Mouse (Mus musculus) liver, embryonic 11.5 days (tissue): Measurements from ENCODE around the gene Mab21l1. TPM values are rescaled to one million over a fixed set of nuclear protein-coding genes. Genes with fewer than 3 reads are reported as not detected.

Experiments
- ATAC-seq: fragments of 200-750 bp; cut with Nextera tagmentation; replicated peaks from 2 replicates; pipeline ENCODE4 v1.8.0; 2017; ENCODE audit warnings: moderate number of reproducible peaks, mild to moderate bottlenecking, moderate TSS enrichment, moderate library complexity; ENCODE audit not compliant: low FRiP score
- DNase-seq: peaks from one replicate; pipeline ENCODE4 v3.0.0-alpha.2; 2017; ENCODE audit warnings: low spot score
- H3K27ac ChIP-seq: fragments of 300-500 bp; sonication (generic); 2 replicates; pipeline ENCODE4 v1.5.1; 2014; ENCODE audit warnings: mild to moderate bottlenecking, low read depth, low read length, control low read depth
- H3K27me3 ChIP-seq: fragments of 300-500 bp; sonication (generic); replicated peaks from 2 replicates; pipeline ENCODE4 v1.6.1; 2014; ENCODE audit warnings: low read length, mixed read lengths; ENCODE audit not compliant: control insufficient read depth, insufficient read depth
- H3K36me3 ChIP-seq: fragments of 300-500 bp; sonication (generic); 2 replicates; pipeline ENCODE4 v1.6.1; 2014; ENCODE audit warnings: mild to moderate bottlenecking, low read length, moderate library complexity, mixed read lengths; ENCODE audit not compliant: control insufficient read depth, insufficient read depth
- H3K4me1 ChIP-seq: fragments of 300-500 bp; sonication (generic); replicated peaks from 2 replicates; pipeline ENCODE4 v1.6.1; 2014; ENCODE audit warnings: low read length, mixed read lengths; ENCODE audit not compliant: control insufficient read depth, insufficient read depth
- H3K4me2 ChIP-seq: fragments of 300-500 bp; sonication (generic); 2 replicates; pipeline ENCODE4 v1.6.1; 2014; ENCODE audit warnings: mild to moderate bottlenecking, control low read depth, moderate library complexity
- H3K4me3 ChIP-seq: fragments of 300-500 bp; sonication (generic); 2 replicates; pipeline ENCODE4 v1.5.1; 2014; ENCODE audit warnings: low read depth, low read length, control low read depth
- H3K9ac ChIP-seq: fragments of 300-500 bp; sonication (generic); 2 replicates; pipeline ENCODE4 v1.6.1; 2014; ENCODE audit warnings: low read depth, low read length, control low read depth
- H3K9me3 ChIP-seq: fragments of 300-500 bp; sonication (generic); 2 replicates; pipeline ENCODE4 v1.6.1; 2016; ENCODE audit warnings: low read length, inconsistent platforms, mixed read lengths; ENCODE audit not compliant: control insufficient read depth
- WGBS: fragments of 180-500 bp; shearing (Covaris S2); extraction: QIAGEN DNeasy Blood & Tissue Kit; methylation state at CpG from one replicate; pipeline ENCODE4 v1.1.7; 2014; 5-methylcytosine and 5-hydroxymethylcytosine counted together
- polyA plus RNA-seq: library from polyadenylated mRNA; unstranded; fragments of >200 nt; fragmentation: Nextera tagmentation; extraction: Ambion mirVana; gene quantifications from 2 replicates; pipeline ENCODE4 v1.2.1, GENCODE M21; 2014

Gene Mab21l1
- polyA plus RNA-seq, 1 experiment from 2014 or later: 1.8 TPM

DNA sequence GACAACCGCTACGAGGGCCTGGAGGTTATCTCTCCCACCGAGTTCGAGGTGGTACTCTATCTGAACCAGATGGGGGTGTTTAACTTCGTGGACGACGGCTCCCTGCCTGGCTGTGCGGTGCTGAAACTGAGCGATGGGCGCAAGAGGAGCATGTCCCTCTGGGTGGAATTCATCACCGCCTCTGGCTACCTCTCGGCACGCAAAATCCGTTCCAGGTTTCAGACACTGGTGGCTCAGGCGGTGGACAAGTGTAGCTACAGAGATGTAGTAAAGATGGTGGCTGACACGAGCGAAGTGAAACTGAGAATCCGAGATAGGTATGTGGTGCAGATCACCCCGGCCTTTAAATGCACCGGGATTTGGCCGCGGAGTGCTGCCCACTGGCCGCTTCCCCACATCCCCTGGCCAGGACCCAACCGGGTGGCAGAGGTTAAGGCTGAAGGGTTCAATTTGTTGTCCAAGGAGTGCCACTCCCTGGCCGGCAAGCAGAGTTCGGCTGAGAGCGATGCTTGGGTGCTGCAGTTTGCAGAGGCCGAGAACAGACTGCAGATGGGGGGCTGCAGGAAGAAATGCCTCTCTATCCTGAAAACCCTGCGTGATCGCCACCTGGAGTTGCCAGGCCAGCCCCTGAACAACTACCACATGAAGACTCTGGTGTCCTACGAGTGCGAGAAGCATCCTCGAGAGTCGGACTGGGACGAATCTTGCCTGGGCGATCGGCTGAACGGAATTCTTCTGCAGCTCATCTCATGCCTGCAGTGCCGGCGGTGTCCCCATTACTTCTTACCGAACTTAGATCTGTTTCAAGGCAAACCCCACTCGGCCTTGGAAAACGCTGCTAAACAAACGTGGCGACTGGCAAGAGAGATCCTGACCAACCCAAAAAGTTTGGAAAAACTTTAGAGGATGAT, 1.1 kb downstream of the Mab21l1 start:
- DNase-seq (peak; percentile 58), ATAC-seq (no peak)
- Histone ChIP-seq H3K9me3 (no peaks in the 10 kb centered on the region), H3K4me2 (peak overlapping the region; percentile 67), H3K27ac (no peak overlapping the region), H3K4me3 (peak overlapping the region; percentile 43), H3K36me3 (no peaks in the 10 kb centered on the region), H3K4me1 (peaks cover 8% of the 10 kb centered on the region), H3K27me3 (peaks cover 73% of the 10 kb centered on the region), H3K9ac (peak overlapping the region; percentile 16; the same call in 1 of the 2 replicates)
- WGBS: 2% methylated on average over 45 of the region's 45 CpGs

DNA sequence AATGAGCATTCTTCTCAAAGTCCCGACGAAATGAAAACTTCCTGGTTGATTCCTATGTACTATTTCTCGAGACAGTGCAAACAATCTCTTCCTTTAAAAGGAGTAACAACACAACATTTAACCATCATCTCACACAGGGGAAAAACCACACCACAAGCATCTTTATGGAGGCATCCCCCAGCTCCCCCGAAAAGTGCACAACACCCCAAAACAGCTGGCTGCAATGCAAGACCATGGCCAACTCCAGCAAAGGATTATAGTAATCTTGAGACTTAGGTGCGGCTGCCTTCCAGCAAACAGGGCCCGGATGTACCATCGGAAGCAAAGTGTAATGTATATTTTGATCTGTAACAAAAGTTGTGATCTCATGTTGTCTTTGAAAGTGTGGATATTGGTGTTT, 1.8 kb downstream of the Mab21l1 start:
- H3K9ac ChIP-seq: no peak overlapping the region
- H3K4me2 ChIP-seq: peak overlapping the region; percentile 67
- H3K9me3 ChIP-seq: no peaks in the 10 kb centered on the region
- H3K27ac ChIP-seq: no peak overlapping the region
- no peaks in the 10 kb centered on the region for H3K36me3 ChIP-seq
- 9% methylated on average over 7 of the region's 7 CpGs for WGBS
- peaks cover 8% of the 10 kb centered on the region for H3K4me1 ChIP-seq
- peak overlapping the region; percentile 43; the same call in 1 of the 2 replicates for H3K4me3 ChIP-seq
- peaks cover 68% of the 10 kb centered on the region for H3K27me3 ChIP-seq
- no peak for ATAC-seq
- DNase-seq: no peak

DNA sequence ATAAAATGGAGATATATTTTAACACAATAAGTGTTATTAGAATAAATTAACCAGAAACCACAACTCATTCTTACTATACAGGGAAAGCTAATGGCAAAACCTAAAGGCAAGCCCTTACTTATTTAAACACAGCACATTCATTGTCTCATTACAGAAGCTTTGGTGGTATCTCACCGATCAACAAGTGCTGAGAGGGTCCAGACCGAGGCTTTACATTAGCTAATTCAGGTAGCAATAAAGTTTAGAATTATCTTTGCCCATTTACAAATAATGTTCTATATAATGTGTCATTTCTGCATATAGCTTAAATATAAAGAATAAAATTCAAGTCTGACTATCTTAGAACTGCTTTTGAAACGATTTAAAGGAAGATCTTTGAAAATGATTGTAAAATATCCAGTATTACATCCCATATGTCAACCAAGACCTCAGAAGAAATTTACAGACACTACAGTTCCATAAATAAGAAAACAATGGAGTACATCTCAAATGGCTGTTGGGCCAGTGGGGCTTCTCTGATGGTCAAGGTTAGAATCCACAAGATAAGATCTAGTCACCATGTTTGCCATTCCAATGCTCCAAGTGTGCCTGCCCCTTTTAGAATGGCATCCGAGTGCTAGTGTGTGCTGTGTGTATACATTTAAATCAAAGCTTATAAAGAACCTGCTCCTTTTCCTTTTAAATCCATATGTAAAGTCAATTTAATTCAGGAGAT, 3.1 kb downstream of the Mab21l1 start:
- Histone ChIP-seq H3K27ac (no peak overlapping the region), H3K27me3 (peaks cover 56% of the 10 kb centered on the region), H3K4me3 (no peak overlapping the region), H3K9me3 (no peaks in the 10 kb centered on the region), H3K9ac (no peak overlapping the region), H3K4me2 (no peak overlapping the region), H3K4me1 (peaks cover 8% of the 10 kb centered on the region), H3K36me3 (no peaks in the 10 kb centered on the region)
- DNase-seq (no peak), ATAC-seq (no peak)
- WGBS: 56% methylated on average over 4 of the region's 4 CpGs

DNA sequence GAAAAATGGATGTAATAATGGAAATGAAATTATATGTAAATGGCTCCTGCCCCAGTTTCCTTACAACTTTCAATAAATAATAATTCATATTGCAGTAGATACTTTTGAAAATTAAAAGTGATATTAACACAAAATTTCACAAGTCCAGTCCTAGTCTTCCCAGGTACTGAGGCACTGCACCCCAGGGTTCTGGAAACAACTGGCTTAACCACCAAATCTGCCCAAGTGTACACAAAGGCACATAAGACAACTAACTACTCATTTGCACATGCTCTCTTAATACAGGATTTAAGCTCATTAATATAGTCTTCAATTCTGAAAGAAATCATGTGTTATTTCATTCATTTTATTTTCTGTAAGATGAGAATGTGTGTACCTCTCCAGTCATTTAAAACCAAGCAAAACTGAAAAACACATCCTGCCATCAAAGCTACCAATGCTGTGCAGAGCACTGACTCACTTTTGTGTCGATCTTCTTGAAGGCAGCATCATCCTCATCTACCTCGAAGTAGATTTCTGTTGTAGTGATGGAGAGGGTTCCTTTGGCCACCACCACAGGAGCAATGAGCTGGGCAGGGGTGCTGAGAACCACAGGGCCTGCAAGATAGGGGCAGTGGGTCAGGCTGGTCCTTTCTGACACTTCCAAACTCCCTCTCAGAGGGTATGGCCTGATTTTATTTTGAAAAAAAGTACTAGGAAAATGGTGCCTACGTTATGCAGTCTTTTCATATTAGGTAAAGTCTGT, 3.8 kb downstream of the Mab21l1 start:
- DNase-seq (no peak), ATAC-seq (no peak)
- H3K9me3 ChIP-seq: no peaks in the 10 kb centered on the region
- no peak overlapping the region for H3K4me3 ChIP-seq
- WGBS: 34% methylated on average over 3 of the region's 3 CpGs
- no peak overlapping the region for H3K9ac ChIP-seq
- H3K4me2 ChIP-seq: no peak overlapping the region
- H3K36me3 ChIP-seq: no peaks in the 10 kb centered on the region
- H3K27me3 ChIP-seq: peaks cover 49% of the 10 kb centered on the region
- H3K4me1 ChIP-seq: peaks cover 8% of the 10 kb centered on the region
- H3K27ac ChIP-seq: no peak overlapping the region

DNA sequence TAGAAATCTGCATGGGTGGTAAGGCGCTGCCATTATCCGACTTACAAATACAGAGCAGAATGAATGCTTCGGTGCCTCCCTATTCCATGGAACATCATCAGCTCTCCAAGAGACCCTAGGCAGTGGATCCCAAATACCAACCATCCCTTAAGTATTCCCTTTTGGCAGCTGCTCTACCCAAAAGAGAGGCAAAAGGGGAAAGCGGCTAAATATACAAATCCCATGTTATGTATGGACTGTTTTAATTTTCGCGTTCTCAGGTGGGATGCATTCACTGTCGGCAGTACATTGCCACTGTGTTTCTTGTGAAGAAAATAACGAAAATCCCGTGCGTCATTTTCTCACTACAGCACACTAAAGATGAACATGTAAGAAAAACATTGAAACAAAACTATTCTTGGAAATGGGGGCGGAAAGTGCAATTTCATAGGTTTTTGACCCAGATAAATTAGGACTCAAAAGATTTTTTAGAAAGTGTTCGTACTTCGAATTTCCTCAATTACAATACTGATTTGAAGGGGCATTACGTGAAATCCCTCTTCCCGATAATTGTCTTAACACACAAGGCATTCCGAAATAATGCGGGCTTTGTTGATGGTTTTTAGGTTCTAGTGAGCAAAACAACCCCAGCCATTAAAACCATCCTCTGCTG, 4.7 kb downstream of the Mab21l1 start:
- WGBS: 27% methylated on average over 17 of the region's 17 CpGs
- peaks cover 8% of the 10 kb centered on the region for H3K4me1 ChIP-seq
- H3K36me3 ChIP-seq: no peaks in the 10 kb centered on the region
- H3K27me3 ChIP-seq: peaks cover 42% of the 10 kb centered on the region
- peak overlapping the region; percentile 44; the same call in 1 of the 2 replicates for H3K9ac ChIP-seq
- H3K4me3 ChIP-seq: peak overlapping the region; percentile 45
- no peaks in the 10 kb centered on the region for H3K9me3 ChIP-seq
- no peak for DNase-seq
- no peak overlapping the region for H3K27ac ChIP-seq
- H3K4me2 ChIP-seq: peak overlapping the region; percentile 66
- no peak for ATAC-seq

DNA sequence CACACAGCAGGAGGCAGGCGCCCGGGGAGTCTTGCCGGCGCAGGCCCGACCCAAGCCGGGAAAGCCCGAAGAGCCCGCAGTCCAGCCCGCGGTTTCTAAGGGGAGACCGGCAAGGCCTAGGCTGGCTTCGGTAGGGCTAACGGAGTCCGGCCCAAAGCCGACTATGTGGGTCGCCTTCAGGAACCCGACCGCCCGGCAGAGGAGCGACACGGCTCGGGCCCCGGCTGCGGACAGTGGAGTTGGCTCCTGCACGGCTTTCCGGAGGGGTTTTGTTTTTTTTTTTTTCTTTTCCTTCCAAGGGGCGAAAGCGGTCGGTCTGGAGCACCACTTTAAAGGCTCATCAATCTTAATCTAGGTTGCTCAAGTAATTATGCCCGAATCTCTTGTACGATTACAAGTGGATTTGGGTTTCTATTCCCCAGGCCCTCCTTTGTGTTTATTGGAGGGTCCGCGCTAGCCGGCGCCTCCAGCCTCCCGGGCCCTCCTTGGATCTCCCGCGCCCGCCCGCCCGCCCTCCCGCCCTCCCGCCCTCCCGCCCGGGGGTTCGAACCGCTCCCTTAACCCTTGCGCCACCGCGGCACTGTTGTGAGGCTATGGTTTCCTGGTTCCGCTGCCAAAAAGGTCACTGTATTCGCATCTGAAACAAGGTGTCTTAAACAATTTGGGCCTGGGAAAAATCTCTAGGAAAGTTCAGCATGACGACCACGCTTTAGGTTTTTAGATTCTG, 5.3 kb downstream of the Mab21l1 start:
- no peaks in the 10 kb centered on the region for H3K9me3 ChIP-seq
- H3K9ac ChIP-seq: peak overlapping the region; percentile 44; the same call in 1 of the 2 replicates
- peak; percentile 68 for DNase-seq
- peaks cover 5% of the 10 kb centered on the region for H3K4me1 ChIP-seq
- no peak overlapping the region for H3K27ac ChIP-seq
- peak overlapping the region; percentile 45 for H3K4me3 ChIP-seq
- under 1% methylated on average over 54 of the region's 54 CpGs for WGBS
- peak; percentile 74 for ATAC-seq
- peak overlapping the region; percentile 66 for H3K4me2 ChIP-seq
- H3K27me3 ChIP-seq: peaks cover 35% of the 10 kb centered on the region
- H3K36me3 ChIP-seq: no peaks in the 10 kb centered on the region

DNA sequence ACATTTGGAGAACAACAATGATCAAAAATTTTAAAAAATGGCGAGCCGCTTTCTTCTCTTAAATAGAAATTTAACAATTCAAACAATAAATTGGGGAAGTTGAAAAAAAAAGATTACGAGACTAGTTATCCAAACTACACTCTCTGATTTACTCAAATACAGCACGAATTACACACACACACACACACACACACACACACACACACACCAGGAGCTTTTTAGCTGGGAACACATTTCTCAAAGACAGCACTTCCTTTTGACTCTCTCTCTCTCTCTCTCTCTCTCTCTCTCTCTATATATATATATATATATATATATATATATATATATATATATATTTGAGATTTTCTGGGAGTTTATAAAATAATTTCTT, 5.9 kb downstream of the Mab21l1 start:
- Histone ChIP-seq H3K4me1 (peaks cover under 1% of the 10 kb centered on the region), H3K27me3 (peaks cover 30% of the 10 kb centered on the region), H3K27ac (no peak overlapping the region), H3K4me2 (peak overlapping the region; percentile 66), H3K9me3 (no peaks in the 10 kb centered on the region), H3K36me3 (no peaks in the 10 kb centered on the region), H3K4me3 (peak overlapping the region; percentile 45), H3K9ac (no peak overlapping the region)
- no peak for ATAC-seq
- WGBS: 16% methylated on average over 4 of the region's 4 CpGs
- DNase-seq: no peak
